13 mouse cellular contexts compared by ENCODE assay signal in genomic region chr11:19554316-19554946, GRCm38 (mm10).
DNase-seq lines count a peak whose midpoint lies in the region; ATAC-seq lines count a peak whose summit lies in the region.
"Had no signal": no experiment of that assay in that cellular context is flagged by ENCODE, and none has a peak within 500 bp of the region (broad histone marks: within the 10 kb centered on the region; RNA-seq: fewer than 3 reads in every experiment).

No protein-coding gene starts in this region.

- intact Hi-C loops in heart, postnatal 14 days (cut with DNase I) = no loop called here

- no peaks in the 10 kb centered on the region for H3K36me3 ChIP-seq in embryonic facial prominence, embryonic 14.5 days (ENCODE audit: control insufficient read depth, insufficient read depth, low read length)
- no peaks in the 10 kb centered on the region for H3K36me3 ChIP-seq in hindbrain, embryonic 14.5 days (replicated peaks; ENCODE audit: control insufficient read depth, insufficient read depth)
- H3K36me3 ChIP-seq: limb, embryonic 12.5 days had no signal

- no peak overlapping the region for H3K27ac ChIP-seq in embryonic facial prominence, embryonic 14.5 days (replicated peaks; ENCODE audit: low read depth, low read length)
- H3K27ac ChIP-seq in hindbrain, embryonic 14.5 days = peak overlapping the region; percentile 76; the same call in 1 of the 2 replicates
- H3K27ac ChIP-seq: layer of hippocampus, adult 2 months; limb, embryonic 12.5 days had no signal

- no peaks in the 10 kb centered on the region for H3K4me1 ChIP-seq in embryonic facial prominence, embryonic 14.5 days (ENCODE audit: control insufficient read depth, insufficient read depth, low read length)
- peaks cover 7% of the 10 kb centered on the region for H3K4me1 ChIP-seq in hindbrain, embryonic 14.5 days (replicated peaks; ENCODE audit: control insufficient read depth, insufficient read depth, low read length)
- H3K4me1 ChIP-seq: limb, embryonic 12.5 days had no signal

- no peaks in the 10 kb centered on the region for H3K9me3 ChIP-seq in embryonic facial prominence, embryonic 14.5 days (ENCODE audit: control insufficient read depth, low read length)
- no peaks in the 10 kb centered on the region for H3K9me3 ChIP-seq in hindbrain, embryonic 14.5 days (ENCODE audit: control insufficient read depth, low read length)
- H3K9me3 ChIP-seq: limb, embryonic 12.5 days had no signal

- no peak overlapping the region for H3K9ac ChIP-seq in embryonic facial prominence, embryonic 14.5 days (ENCODE audit: low read depth, low read length)
- no peak overlapping the region for H3K9ac ChIP-seq in hindbrain, embryonic 14.5 days
- H3K9ac ChIP-seq: limb, embryonic 12.5 days had no signal

- no peaks in the 10 kb centered on the region for H3K27me3 ChIP-seq in embryonic facial prominence, embryonic 14.5 days (replicated peaks; ENCODE audit: control insufficient read depth, insufficient read depth, low read length)
- H3K27me3 ChIP-seq in hindbrain, embryonic 14.5 days (ENCODE audit: control insufficient read depth, insufficient read depth, low read length) = no peaks in the 10 kb centered on the region
- H3K27me3 ChIP-seq: limb, embryonic 12.5 days had no signal

- 52% methylated on average over 9 of the region's 9 CpGs for WGBS in embryonic facial prominence, embryonic 14.5 days
- WGBS in hindbrain, embryonic 14.5 days = 6% methylated on average over 9 of the region's 9 CpGs

- H3K4me2 ChIP-seq in embryonic facial prominence, embryonic 14.5 days (ENCODE audit: low read depth, low read length) = no peak overlapping the region
- no peak overlapping the region for H3K4me2 ChIP-seq in hindbrain, embryonic 14.5 days (replicated peaks)
- H3K4me2 ChIP-seq: limb, embryonic 12.5 days had no signal

- no peak overlapping the region for H3K4me3 ChIP-seq in embryonic facial prominence, embryonic 14.5 days (ENCODE audit: low read depth, low read length)
- no peak overlapping the region for H3K4me3 ChIP-seq in hindbrain, embryonic 14.5 days (replicated peaks; ENCODE audit: low read length)
- H3K4me3 ChIP-seq: layer of hippocampus, adult 2 months; limb, embryonic 12.5 days had no signal

- peak; percentile 52 for DNase-seq in R1 (ENCODE audit: low read depth, low spot score)
- peak; percentile 42 for DNase-seq in embryonic facial prominence, embryonic 14.5 days (ENCODE audit: low spot score)
- peak; percentile 68 for DNase-seq in hindbrain, embryonic 14.5 days (ENCODE audit: low spot score)
- peak; percentile 25 for DNase-seq in neural tube, embryonic 10.5 days (ENCODE audit: extremely low spot score, low spot score)
- DNase-seq in gastrocnemius, postnatal 25 days = no peak
- no peak for DNase-seq in layer of hippocampus, postnatal 36 days
- no peak for DNase-seq in adrenal gland, postnatal 14 days
- DNase-seq in heart, postnatal 14 days = no peak
- DNase-seq: adrenal gland, postnatal 36 days; cerebellum, adult 8-10 months; kidney, adult 2 months had no signal

- ATAC-seq in embryonic facial prominence, embryonic 14.5 days (ENCODE audit: low read depth) = no peak
- peak; percentile 81 for ATAC-seq in hindbrain, embryonic 14.5 days (ENCODE audit: low FRiP score)

Comparison
In these comparisons a context has a peak if more than half of its experiments do, and no peak if none do; other contexts are left out.
1. DNase-seq: peak in R1 (single experiment), embryonic facial prominence, embryonic 14.5 days (single experiment), hindbrain, embryonic 14.5 days (single experiment) and neural tube, embryonic 10.5 days (single experiment); none in gastrocnemius, postnatal 25 days (single experiment), layer of hippocampus, postnatal 36 days (0 of 2), adrenal gland, postnatal 14 days (single experiment) and heart, postnatal 14 days (0 of 2).